Mouse (Mus musculus): ENCODE measurements at regions not wholly inside any gene's neighbourhood (a gene's known extent, or its start where the extent isn't known, plus 50 kb on each side); places are given as distances from the start of the nearest gene placed in this dataset.

DNA sequence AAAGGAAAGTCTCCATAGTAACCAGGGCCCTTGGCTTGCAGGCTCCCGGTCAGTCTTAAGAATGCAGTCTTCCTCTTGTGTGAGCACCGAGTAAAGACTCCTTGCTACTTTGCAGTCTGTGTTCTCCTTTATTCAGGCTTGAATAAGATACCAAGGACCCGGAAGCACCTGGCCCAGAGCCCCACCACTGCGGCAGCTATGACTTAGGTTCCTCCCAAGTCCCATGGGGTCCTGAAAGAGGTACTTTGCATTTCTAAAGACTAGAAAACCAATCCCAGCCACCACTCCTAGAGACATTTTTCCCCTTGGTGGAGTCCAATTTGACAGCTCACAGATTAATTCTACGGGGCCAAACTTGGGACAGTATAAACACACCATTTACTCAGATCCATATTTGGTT lies 51.7 kb upstream of the Tspan11 start:
- DNase-seq (ENCODE audit: low spot score in 2 of 2) = no peak

DNA sequence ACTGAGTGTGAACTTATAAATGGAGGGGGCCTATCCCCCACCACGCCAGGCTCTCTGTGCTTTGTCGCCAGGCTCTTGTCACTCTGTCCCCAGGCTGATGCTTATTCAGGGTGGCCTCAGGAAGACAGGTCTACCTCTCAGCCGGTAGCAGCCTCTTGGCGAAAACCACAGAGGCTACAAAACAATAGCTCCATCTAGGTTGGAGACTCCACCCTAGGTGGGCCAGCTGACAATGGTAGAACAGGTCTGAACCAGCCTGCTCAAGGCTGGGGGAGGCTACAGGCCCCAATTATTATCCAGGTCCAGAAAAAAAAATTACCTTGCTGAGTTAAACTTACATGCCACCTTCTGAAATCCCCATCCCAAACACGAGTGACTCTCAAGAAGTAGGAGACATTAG lies 59.0 kb upstream of the Tspan11 start:
- no peak for DNase-seq (ENCODE audit: low spot score in 2 of 2)

DNA sequence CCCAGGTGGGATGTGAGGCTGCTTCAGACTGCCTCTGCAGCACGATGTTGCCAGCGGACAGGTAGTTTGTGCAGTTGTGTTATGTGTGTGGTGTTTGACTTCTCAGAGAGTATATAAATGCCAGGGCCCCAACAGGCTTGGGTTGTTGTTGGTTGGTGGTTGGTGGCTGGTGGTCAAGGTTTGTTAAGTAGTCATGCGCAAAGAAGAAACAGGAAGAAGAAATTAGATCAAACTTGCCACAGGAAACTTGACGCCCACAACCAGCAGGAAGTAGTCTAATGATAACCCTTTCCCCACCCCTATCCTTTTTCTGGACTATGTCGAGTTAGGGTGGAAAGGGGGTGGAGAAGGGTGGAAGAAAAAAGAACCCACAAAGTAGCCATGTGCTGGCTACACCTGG lies 56.2 kb upstream of the Prmt8 start:
- no peak for DNase-seq (ENCODE audit: low spot score in 2 of 2)

DNA sequence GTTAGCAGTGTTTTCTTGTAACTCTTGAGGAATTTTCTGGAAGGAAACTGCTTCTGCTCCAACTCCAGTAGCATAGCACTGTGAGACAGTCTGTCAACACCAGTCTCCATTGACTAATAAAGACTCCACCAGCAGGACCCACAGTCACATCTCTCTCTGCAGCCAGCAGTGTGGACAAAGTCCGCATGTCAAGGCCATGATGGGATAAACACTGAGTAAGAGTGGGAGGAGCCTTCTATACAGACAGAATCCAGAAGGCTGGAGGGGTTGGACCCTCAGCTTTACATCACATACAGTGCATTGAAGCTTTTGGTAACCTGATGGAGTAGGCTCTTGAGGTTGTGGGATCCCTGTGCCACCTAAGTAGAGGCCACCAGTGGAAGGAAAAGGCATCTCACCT lies 54.4 kb upstream of the Prmt8 start:
- DNase-seq (ENCODE audit: low spot score in 2 of 2) = no peak

DNA sequence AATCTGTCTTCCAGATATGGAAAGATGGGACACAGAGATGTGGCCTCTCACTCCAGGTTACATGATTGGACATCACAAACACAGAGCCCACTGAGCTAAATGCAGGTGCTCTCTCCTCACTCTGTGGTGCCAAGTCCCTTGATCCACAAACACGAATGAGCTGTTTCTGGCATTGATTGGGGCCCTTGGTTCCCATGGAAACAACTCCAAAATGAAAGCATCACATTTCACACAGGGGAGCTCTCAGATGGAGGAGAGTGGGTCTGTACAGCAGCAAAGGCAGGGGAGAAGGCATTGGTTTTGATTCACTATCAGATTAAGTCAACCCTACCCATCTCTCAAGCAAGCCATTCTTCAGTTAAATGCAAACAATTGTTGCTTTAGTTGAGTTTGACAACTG lies 51.3 kb upstream of the Prmt8 start:
- peak; percentile 29 to 32 for DNase-seq (ENCODE audit: low spot score in 2 of 2)
